Mouse (Mus musculus): ENCODE data around the gene Zfp141. TPM values are rescaled to one million over a fixed set of nuclear protein-coding genes. Genes with fewer than 3 reads are reported as not detected.

Zfp141 gene
- polyA plus RNA-seq, 1 experiment from 2014 or later: 11.4 TPM

GRCm38 (mm10) chr7:42450618-42451017, 54.9 kb downstream of the Zfp141 start:
- peaks cover 13% of the 10 kb centered on the region; the same call in 1 of the 2 replicates for H3K9me3 ChIP-seq (replicated peaks; ENCODE audit: control insufficient read depth, low read length)
- no peak for ATAC-seq

DNA sequence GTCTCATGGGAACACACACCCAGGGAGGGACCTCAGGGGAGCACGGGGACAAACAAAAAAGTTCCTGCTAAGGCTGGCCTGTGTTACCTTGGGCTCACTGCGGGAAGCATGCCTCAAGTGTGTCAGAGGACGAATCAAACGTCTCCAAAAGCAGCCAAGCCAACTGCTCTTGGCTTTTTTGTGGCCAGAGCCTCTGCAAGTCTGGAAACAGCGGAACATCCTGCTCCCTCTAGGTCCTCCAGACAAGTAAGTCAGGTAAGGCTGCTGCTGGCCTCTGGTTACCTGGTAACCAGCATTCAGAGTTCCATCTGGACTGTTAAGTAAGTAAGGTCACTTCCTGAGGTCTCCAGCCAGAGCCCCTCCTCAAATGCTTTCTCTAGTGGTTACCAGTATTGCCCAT, 57.7 kb downstream of the Zfp141 start, which contains the start of gene 4933421I07Rik:
Gene 4933421I07Rik, minus strand, starts transcription at position 271 of the 400 bp plus-strand sequence.
- no peak for DNase-seq (ENCODE audit: low spot score)
- H3K9me3 ChIP-seq (replicated peaks; ENCODE audit: control insufficient read depth, low read length): peaks cover 19% of the 10 kb centered on the region; the same call in 1 of the 2 replicates
- no peak within 1 kb of the TSS for H3K4me2 ChIP-seq (ENCODE audit: low read length)
- no peak for ATAC-seq
- no peak within 1 kb of the TSS for H3K27ac ChIP-seq (ENCODE audit: low read depth, low read length)
- H3K9ac ChIP-seq (ENCODE audit: low read length): no peak within 1 kb of the TSS
- H3K4me3 ChIP-seq (ENCODE audit: low read depth, low read length): no peak within 1 kb of the TSS
- H3K36me3 ChIP-seq (ENCODE audit: control insufficient read depth, insufficient read depth, low read length): no peaks in the 10 kb centered on the region
- H3K27me3 ChIP-seq (replicated peaks; ENCODE audit: control insufficient read depth, insufficient read depth, low read length): no peaks in the 10 kb centered on the region
- 79% methylated on average over 5 of the region's 5 CpGs for WGBS
- H3K4me1 ChIP-seq (ENCODE audit: control insufficient read depth, insufficient read depth, low read length): no peaks in the 10 kb centered on the region

More at GRCm38 (mm10) chr7:42450618-42451017, 54.9 kb downstream of the Zfp141 start:
- no peak overlapping the region for H3K27ac ChIP-seq (ENCODE audit: low read depth, low read length)
- H3K27me3 ChIP-seq (replicated peaks; ENCODE audit: control insufficient read depth, insufficient read depth, low read length): no peaks in the 10 kb centered on the region
- H3K4me1 ChIP-seq (ENCODE audit: control insufficient read depth, insufficient read depth, low read length): no peaks in the 10 kb centered on the region
- 42% methylated on average over 3 of the region's 3 CpGs for WGBS
- no peak overlapping the region for H3K4me2 ChIP-seq (ENCODE audit: low read length)
- no peak for DNase-seq (ENCODE audit: low spot score)
- no peak overlapping the region for H3K9ac ChIP-seq (ENCODE audit: low read length)
- H3K36me3 ChIP-seq (ENCODE audit: control insufficient read depth, insufficient read depth, low read length): no peaks in the 10 kb centered on the region
- no peak overlapping the region for H3K4me3 ChIP-seq (ENCODE audit: low read depth, low read length)

DNA sequence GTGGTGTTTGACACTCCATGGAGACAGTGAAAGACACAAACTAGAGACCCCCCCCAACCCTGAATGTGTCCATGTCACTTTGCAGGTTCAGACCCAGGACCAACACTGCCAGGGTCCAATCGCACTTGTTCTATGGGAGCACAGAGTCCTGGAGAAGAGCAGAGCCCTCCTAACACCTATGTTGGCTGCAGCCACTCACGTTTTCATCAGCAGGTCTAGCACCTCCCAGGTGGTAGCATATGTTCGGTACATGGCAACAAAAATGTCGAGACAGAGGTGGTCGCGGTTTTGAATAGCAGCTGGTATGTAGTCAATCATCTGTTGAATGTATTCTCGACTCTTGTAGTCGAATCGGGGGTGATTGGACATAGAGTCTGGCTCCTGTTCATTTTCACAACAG, 58.2 kb downstream of the Zfp141 start:
- peaks cover 20% of the 10 kb centered on the region; the same call in 1 of the 2 replicates for H3K9me3 ChIP-seq (replicated peaks; ENCODE audit: control insufficient read depth, low read length)
- no peaks in the 10 kb centered on the region for H3K4me1 ChIP-seq (ENCODE audit: control insufficient read depth, insufficient read depth, low read length)
- no peak overlapping the region for H3K9ac ChIP-seq (ENCODE audit: low read length)
- H3K4me2 ChIP-seq (ENCODE audit: low read length): no peak overlapping the region
- H3K4me3 ChIP-seq (ENCODE audit: low read depth, low read length): no peak overlapping the region
- H3K36me3 ChIP-seq (ENCODE audit: control insufficient read depth, insufficient read depth, low read length): no peaks in the 10 kb centered on the region
- no peaks in the 10 kb centered on the region for H3K27me3 ChIP-seq (replicated peaks; ENCODE audit: control insufficient read depth, insufficient read depth, low read length)
- ATAC-seq: no peak
- 88% methylated on average over 9 of the region's 9 CpGs for WGBS
- no peak for DNase-seq (ENCODE audit: low spot score)
- H3K27ac ChIP-seq (ENCODE audit: low read depth, low read length): no peak overlapping the region

Other genes with a start within 250 kb of the Zfp141 start
- gene Vmn2r61, start 245.7 kb downstream of the Zfp141 start, polyA plus RNA-seq (2014; fragmentation: Nextera tagmentation; extraction: Ambion mirVana): not detected in 2 replicates
- gene 4933421I07Rik, start 57.6 kb downstream of the Zfp141 start, polyA plus RNA-seq (2014; fragmentation: Nextera tagmentation; extraction: Ambion mirVana): not detected in 2 replicates
- not detected in 2 replicates for gene Gm21028, start 72.8 kb upstream of the Zfp141 start, polyA plus RNA-seq (2014; fragmentation: Nextera tagmentation; extraction: Ambion mirVana)
- gene Zfp977, start 86.8 kb upstream of the Zfp141 start, polyA plus RNA-seq (2014; fragmentation: Nextera tagmentation; extraction: Ambion mirVana): 1.3 and 2.9 TPM in 2 replicates
- gene Zfp976, start 136.8 kb upstream of the Zfp141 start, polyA plus RNA-seq (2014; fragmentation: Nextera tagmentation; extraction: Ambion mirVana): 1.9 and 2.4 TPM in 2 replicates
- gene Zfp975, start 187.0 kb upstream of the Zfp141 start, polyA plus RNA-seq (2014; fragmentation: Nextera tagmentation; extraction: Ambion mirVana): 4.6 and 6.5 TPM in 2 replicates
- gene Gm17067, start 221.3 kb upstream of the Zfp141 start, polyA plus RNA-seq (2014; fragmentation: Nextera tagmentation; extraction: Ambion mirVana): not detected in 2 replicates